Mouse (Mus musculus) left cerebral cortex, adult 8-10 months (tissue): ENCODE measurements around the gene Fam193b. TPM values are rescaled to one million over a fixed set of nuclear protein-coding genes. Genes with fewer than 3 reads are reported as not detected.
A peak's percentile ranks its signal among the peaks of the same experiment; 100 is the strongest.
"Not testable (repeated sequence)": the region's sequence is repeated elsewhere in the genome, so short reads cannot be mapped to it uniquely, and the experiment has no call there.

Source experiments
- DNase-seq, 2 experiments: peaks; one replicate each; pipeline ENCODE4 v3.0.0; 2022; ENCODE audit warnings: low spot score in 2 of 2
- total RNA-seq, 4 experiments: library from RNA; stranded (reverse); gene quantifications; 2 replicates each; pipeline ENCODE4 v1.2.4; 2022

The Fam193b gene
- 10 to 100 TPM; 73.2 to 80.1 (median 73.8) TPM for total RNA-seq

- peak; percentile 90 to 91 for DNase-seq
These were observed at the start of gene Fam193b for GRCm38 (mm10) chr13:55571027-55571751. Fam193b (minus strand) TSS chr13:55571120.

- no peak for DNase-seq
These were observed 49.4 kb upstream of the Fam193b start for GRCm38 (mm10) chr13:55620275-55620674.

GRCm38 (mm10) chr13:55619328-55619727 is 48.4 kb upstream of the Fam193b start:
- DNase-seq: no peak

GRCm38 (mm10) chr13:55613471-55613870 is 42.6 kb upstream of the Fam193b start:
- no peak for DNase-seq

DNA sequence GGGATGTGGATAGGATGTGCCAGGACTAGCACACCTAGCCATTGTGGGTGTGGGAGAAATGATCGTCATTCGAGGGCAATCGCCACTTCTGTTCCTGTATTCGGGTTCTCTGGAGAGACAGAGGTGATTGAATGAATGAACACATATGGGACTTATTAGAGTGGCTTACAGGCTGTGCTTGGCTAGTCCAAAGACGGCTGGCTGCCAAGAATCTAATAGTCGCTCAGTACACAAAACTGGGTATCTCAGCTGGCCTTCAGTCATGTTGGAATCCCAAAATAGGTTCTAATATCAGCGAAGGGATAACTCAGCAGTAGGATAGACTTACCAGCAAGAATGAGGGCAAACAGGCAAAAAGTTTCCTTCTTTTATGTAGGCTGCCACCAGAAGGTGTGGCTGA is 41.1 kb upstream of the Fam193b start:
- DNase-seq: no peak

DNA sequence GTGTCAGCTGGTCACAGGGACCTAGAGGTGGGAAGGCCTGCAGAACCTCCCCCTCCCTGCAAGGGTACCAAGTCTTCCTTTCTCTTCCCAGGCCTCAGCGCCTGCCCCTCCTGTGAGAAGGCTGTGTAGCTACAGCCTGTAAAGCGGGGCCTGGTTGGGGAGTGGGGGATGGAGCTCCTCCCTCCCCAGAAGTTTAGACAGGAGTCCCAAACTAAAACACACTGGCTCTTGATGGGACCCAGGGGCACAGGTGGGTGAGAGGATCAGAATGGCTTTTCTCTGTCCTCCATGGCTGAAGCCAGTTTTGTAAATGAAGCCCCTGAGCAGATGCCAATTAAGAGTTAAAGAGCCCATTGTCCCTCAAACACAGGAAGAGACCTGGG is 36.7 kb upstream of the Fam193b start:
- no peak for DNase-seq

GRCm38 (mm10) chr13:55606899-55607623 is 36.1 kb upstream of the Fam193b start:
- DNase-seq: no peak

DNA sequence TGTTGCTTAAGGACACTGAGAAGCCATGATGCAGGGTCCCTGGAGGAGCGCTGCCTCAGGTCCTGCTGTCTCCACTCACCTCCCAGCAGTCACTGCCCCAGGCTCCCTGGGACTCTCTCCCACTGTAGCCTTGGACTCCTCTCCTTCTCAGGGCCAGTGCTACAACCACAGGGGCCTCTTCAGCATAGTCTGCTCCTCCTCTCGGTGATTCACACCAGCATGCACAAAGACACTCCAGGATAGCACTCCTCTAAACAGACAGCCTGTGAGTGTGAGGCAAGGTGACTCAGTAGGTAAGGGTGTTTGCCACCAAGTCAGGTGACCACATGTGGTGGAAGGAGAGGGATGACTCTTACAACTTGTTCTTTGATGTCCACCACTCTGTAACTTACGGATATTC is 33.7 kb upstream of the Fam193b start:
- DNase-seq: no peak

DNA sequence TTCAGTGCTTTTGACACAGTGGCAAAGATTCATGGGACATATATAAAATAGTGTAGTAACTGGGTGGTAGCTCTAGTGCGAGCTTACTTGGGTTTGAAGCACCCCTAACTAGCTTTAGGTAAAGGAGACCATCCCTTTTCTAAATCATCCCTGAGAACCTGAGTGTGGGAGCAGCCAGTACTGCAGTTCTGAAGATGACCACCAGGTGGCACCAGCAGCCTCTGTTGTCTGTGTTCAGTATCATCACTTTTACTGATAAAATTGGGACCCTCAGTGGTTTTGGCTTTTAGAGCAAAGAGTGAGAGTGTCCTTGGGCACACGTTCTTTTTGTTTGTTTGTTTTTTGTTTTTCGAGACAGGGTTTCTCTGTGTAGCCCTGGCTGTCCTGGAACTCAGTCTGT is 30.7 kb upstream of the Fam193b start:
- DNase-seq: peak; percentile 49 to 82

DNA sequence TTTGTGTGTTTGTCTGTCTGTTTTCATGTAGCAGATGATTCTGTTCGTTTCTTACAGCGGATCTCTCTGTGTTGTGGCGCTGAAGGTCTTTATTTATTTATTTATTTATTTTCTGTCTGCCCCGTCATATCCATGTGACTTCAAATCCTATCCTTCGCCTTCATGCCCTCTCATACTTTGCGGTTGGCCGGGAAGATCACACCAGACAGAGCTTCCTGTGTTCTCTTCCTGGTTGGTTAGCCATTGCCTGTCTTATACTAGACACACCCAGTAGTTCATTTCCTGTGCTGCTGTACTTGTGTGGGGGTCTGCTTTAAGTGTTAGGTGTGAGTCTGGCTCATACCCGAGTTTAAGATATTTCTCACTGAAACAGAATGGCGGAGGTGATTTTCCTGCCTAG is 29.7 kb upstream of the Fam193b start:
- DNase-seq: no peak

GRCm38 (mm10) chr13:55599566-55600540 is 28.9 kb upstream of the Fam193b start, which contains the start of gene B4galt7:
B4galt7 (plus strand) TSS chr13:55599896.
- DNase-seq: peak; percentile 72 to 77

- peak in 1 of 2 experiments; percentile 57 for DNase-seq
These were observed 25.9 kb upstream of the Fam193b start for GRCm38 (mm10) chr13:55596802-55597201.

- peak; percentile 42 to 88 for DNase-seq
These were observed 24.5 kb upstream of the Fam193b start for GRCm38 (mm10) chr13:55595375-55595774.

DNA sequence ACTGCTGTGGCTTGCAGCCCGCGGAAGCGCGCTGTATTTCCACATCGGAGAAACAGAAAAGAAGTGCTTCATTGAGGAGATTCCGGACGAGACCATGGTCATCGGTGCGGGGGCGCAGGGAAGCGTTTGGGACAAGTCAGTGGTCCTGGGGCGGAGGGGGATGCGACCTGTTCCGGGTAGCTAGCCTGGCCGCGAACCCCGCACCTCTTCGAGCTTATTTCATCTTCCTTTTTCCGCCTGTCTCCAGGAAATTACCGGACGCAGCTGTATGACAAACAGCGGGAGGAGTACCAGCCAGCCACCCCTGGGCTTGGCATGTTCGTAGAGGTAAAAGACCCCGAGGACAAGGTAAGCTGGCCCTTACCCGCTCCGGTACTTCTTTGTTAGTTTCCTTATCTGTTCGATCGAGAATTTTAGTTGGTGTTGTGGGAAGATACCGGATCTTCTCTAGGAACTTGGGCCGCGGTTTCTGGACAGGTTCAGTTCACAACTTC is 22.4 kb upstream of the Fam193b start:
- DNase-seq: no peak

- peak; percentile 93 to 97 for DNase-seq
These were observed 21.8 kb upstream of the Fam193b start for GRCm38 (mm10) chr13:55592512-55593253.

DNA sequence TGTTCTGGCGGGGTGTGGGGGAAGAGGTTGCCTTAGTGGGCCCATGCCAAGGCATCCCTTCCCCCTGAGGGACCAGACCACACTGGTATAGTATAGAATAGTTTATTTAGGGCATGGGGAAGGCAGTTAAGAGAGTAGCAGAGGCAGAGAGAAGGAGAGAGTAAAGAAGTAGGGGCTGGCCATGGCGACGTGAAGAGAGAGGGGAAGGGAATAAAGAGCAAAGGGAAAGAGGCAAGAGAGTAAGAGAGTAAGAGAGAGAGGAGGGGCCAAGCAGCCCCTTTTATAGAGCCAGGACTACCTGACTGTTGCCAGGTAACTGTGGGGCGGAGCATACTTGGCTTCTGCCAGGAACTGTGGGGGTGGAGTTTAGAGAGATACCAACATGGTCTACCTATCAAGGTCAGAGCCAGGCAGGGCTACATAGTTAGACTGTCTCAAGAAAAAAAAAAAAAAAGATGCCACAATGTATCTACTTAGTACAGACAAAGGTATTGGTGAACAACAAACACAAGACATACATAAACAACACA is 21.1 kb upstream of the Fam193b start:
- no peak for DNase-seq

DNA sequence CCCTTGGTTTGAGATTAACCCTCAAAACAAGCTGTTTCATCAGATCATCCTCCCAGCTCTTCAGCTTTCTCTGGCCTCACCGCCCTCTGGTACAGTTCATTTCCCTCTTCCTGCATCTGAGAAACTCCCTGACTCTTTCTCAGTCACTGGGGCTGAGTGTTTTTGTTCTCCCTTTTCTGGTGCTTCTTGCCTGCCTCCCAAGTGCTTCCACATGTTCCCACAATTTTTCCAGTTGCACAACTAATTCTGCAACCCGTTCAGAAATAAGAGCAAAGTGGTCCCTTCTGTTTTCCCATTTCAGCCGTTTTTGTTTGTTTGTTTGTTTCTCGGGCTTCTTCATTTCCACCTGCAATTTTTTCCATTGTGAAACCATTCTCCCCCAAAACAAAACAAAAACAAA is 7.2 kb upstream of the Fam193b start:
- no peak for DNase-seq

GRCm38 (mm10) chr13:55576872-55577271 is 6.0 kb upstream of the Fam193b start:
- not testable (repeated sequence) for DNase-seq

GRCm38 (mm10) chr13:55575932-55576331 is 5.0 kb upstream of the Fam193b start:
- no peak for DNase-seq

- DNase-seq: no peak
These were observed 3.4 kb upstream of the Fam193b start for GRCm38 (mm10) chr13:55574321-55574720.
